Mouse (Mus musculus): Measurements from ENCODE around the gene Mrtfa.

GRCm38 (mm10) chr15:81181233-81181632 is 9.3 kb downstream of the Mrtfa start:
- TF ChIP-seq POLR2A (IDR thresholded peaks at IDR 0.05; ENCODE audit: borderline replicate concordance, extremely low read depth, insufficient read depth, insufficient read length, poor library complexity, severe bottlenecking) (no peak), CTCF (IDR thresholded peaks at IDR 0.05; ENCODE audit: borderline replicate concordance, extremely low read depth, insufficient read depth, insufficient read length) (no peak)
